Mouse (Mus musculus): Measurements from ENCODE around the gene Zfp663.

DNA sequence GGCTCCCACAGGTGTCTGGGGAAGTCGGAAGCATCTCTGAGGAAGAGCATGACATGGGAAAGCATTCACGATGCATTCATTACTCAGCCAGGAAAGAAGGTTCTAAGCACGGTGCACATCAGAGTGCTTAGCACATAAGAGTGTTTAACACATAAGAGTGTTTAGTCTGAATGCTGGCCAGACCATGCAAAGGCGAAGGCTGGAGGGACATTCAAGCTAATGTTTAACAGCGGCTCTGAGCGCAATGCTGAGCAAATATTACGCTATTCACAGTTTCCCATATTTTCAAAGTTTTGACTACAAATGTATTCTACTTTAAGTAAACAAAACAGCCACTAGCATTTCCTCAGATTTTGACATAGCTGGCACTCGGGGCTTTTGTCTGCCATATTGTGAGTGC, 63.1 kb downstream of the Zfp663 start:
- TF ChIP-seq CTCF (IDR thresholded peaks at IDR 0.05; ENCODE audit: low read depth) (no peak), EP300 (IDR thresholded peaks at IDR 0.05; ENCODE audit: low read depth) (no peak)

Data from heart, postnatal 0 days (tissue).